Mouse (Mus musculus) frontal cortex, postnatal 25 days (tissue): ENCODE measurements at regions not wholly inside any gene's neighbourhood (a gene's known extent, or its start where the extent isn't known, plus 50 kb on each side); places are given as distances from the start of the nearest gene placed in this dataset.

Source experiments
- DNase-seq, 2 experiments: peaks; one replicate each; pipeline ENCODE4 v3.0.0; 2022; ENCODE audit warnings: low spot score in 2 of 2

DNA sequence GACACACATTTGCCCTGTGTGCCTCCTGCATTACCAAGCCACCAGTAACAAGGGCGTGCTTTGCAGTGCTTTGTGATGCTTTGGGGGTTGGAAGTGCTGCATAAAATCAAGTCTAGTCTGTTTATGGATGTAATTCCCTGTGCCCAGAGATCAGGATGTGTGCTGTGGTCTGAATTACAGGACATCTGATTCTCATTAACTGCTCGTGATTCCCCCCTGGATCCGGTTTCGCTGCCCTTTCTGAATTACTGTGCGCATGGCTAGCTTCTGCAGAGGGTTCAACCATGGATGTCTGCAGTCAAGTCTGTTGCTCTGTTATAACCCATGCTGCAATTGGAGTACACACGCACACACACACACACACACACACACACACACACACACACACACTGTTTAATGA, 52.5 kb upstream of the Magi1 start:
- no peak for DNase-seq
